Mouse (Mus musculus) kidney, embryonic 15.5 days (tissue): Measurements from ENCODE around the gene Arhgap17. TPM values are rescaled to one million over a fixed set of nuclear protein-coding genes. Genes with fewer than 3 reads are reported as not detected.

Experiments used
- ATAC-seq: fragments of 200-750 bp; cut with Nextera tagmentation; replicated peaks from 2 replicates; pipeline ENCODE4 v1.8.0; 2017; ENCODE audit warnings: moderate TSS enrichment; ENCODE audit not compliant: low FRiP score
- H3K27ac ChIP-seq: fragments of 300-500 bp; sonication (generic); 2 replicates; pipeline ENCODE4 v1.5.1; 2015; ENCODE audit warnings: mild to moderate bottlenecking, inconsistent platforms
- H3K27me3 ChIP-seq: fragments of 300-500 bp; sonication (generic); 2 replicates; pipeline ENCODE4 v1.6.1; 2015; ENCODE audit warnings: inconsistent platforms
- H3K36me3 ChIP-seq: fragments of 300-500 bp; sonication (generic); 2 replicates; pipeline ENCODE4 v1.6.1; 2015; ENCODE audit warnings: inconsistent platforms
- H3K4me1 ChIP-seq: fragments of 300-500 bp; sonication (generic); 2 replicates; pipeline ENCODE4 v1.6.1; 2015; ENCODE audit warnings: inconsistent platforms
- H3K4me2 ChIP-seq: fragments of 300-500 bp; sonication (generic); 2 replicates; pipeline ENCODE4 v1.6.1; 2015; ENCODE audit warnings: moderate library complexity, mild to moderate bottlenecking, inconsistent platforms
- H3K4me3 ChIP-seq: fragments of 300-500 bp; sonication (generic); replicated peaks from 2 replicates; pipeline ENCODE4 v1.5.1; 2015; ENCODE audit warnings: mild to moderate bottlenecking, inconsistent platforms
- H3K9ac ChIP-seq: fragments of 300-500 bp; sonication (generic); 2 replicates; pipeline ENCODE4 v1.6.1; 2015; ENCODE audit warnings: mild to moderate bottlenecking, inconsistent platforms
- H3K9me3 ChIP-seq: fragments of 300-500 bp; sonication (generic); replicated peaks from 2 replicates; pipeline ENCODE4 v1.6.1; 2016; ENCODE audit warnings: inconsistent platforms
- WGBS: fragments of 180-500 bp; shearing (Covaris S2); methylation state at CpG from one replicate; pipeline ENCODE4 v1.1.7; 2015; ENCODE audit warnings: mixed read lengths; 5-methylcytosine and 5-hydroxymethylcytosine counted together
- polyA plus RNA-seq: library from polyadenylated mRNA; unstranded; fragments of >200 nt; fragmentation: Nextera tagmentation; extraction: Ambion mirVana; gene quantifications from 2 replicates; pipeline ENCODE4 v1.2.1, GENCODE M21; 2015

Gene Arhgap17
- polyA plus RNA-seq, 1 experiment from 2014 or later: 25.2 TPM

DNA sequence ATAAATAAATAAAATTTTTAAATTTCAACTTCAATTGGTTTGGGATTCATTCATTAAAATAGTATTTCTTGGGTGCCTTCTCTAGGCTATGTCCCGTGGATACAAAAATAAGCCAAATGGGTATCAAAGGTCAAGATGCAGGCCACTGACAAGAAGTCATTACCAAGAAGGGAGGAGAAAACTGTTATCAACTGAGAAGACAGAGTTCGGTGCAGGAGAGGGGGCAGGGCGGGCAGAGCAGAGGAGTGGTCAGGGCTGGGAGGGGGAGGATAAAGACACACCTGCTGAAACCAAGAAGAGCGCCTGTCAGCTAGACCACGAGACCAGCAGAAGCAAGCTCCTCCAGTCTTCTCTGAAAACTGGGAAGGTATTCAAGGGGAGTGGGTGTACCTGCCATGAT lies 15.8 kb downstream of the Arhgap17 start:
- Histone ChIP-seq H3K4me1 (peaks cover 22% of the 10 kb centered on the region), H3K4me2 (no peak overlapping the region), H3K27me3 (no peaks in the 10 kb centered on the region), H3K9me3 (no peaks in the 10 kb centered on the region), H3K27ac (no peak overlapping the region), H3K36me3 (no peaks in the 10 kb centered on the region), H3K4me3 (no peak overlapping the region), H3K9ac (no peak overlapping the region)
- ATAC-seq: 0 out of 2 replicates have a peak, but pooled peaks have one; percentile 40
- 73% methylated on average over 5 of the region's 5 CpGs for WGBS

DNA sequence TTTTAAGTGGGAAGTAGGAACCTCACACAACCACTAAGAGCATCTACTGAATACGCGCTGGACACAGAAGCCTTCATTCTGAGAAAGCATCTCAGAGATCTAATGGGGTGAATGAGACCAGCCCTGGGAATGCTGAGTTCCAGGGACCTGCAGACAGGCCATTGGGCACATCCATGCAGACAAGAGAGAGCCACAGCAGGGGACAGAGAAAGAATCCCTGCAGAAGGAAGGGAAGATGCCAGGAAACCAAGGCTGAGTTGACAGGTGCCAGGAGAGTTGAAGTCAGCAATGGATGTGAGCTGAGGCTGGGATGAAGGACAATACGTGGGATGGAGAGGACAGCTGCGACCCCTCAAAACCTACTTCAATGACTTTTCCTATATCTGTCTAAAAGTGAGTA lies 16.6 kb downstream of the Arhgap17 start:
- ATAC-seq: no peak
- H3K4me2 ChIP-seq: no peak overlapping the region
- H3K27ac ChIP-seq: no peak overlapping the region
- H3K4me1 ChIP-seq: peaks cover 22% of the 10 kb centered on the region
- no peak overlapping the region for H3K4me3 ChIP-seq
- H3K9ac ChIP-seq: no peak overlapping the region
- WGBS: 92% methylated on average over 4 of the region's 4 CpGs
- no peaks in the 10 kb centered on the region for H3K9me3 ChIP-seq
- no peaks in the 10 kb centered on the region for H3K27me3 ChIP-seq
- no peaks in the 10 kb centered on the region for H3K36me3 ChIP-seq

DNA sequence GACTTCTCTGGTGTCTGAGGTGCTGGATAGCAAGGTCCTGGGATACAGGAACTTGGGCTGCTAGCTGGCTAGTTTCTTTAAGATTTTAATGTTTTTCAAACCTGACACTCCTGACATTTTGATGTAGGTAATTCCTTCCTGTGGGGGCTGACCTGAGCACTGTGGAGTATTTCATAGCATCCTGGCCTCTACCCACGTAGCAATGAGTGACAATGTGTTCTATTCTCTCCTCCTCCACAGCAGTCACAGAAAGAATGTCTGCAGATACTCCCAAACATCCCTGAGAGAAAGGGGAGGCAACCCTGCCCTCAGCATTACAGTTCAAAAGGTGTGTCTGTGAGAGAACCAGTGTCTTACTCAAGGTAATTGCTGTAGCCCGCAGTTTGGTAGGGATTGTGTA lies 19.5 kb downstream of the Arhgap17 start:
- Histone ChIP-seq H3K9ac (no peak overlapping the region), H3K27ac (no peak overlapping the region), H3K4me1 (peaks cover 32% of the 10 kb centered on the region), H3K4me2 (no peak overlapping the region), H3K36me3 (no peaks in the 10 kb centered on the region), H3K9me3 (no peaks in the 10 kb centered on the region), H3K27me3 (no peaks in the 10 kb centered on the region), H3K4me3 (no peak overlapping the region)
- WGBS: 36% methylated on average over 2 of the region's 2 CpGs
- no peak for ATAC-seq

DNA sequence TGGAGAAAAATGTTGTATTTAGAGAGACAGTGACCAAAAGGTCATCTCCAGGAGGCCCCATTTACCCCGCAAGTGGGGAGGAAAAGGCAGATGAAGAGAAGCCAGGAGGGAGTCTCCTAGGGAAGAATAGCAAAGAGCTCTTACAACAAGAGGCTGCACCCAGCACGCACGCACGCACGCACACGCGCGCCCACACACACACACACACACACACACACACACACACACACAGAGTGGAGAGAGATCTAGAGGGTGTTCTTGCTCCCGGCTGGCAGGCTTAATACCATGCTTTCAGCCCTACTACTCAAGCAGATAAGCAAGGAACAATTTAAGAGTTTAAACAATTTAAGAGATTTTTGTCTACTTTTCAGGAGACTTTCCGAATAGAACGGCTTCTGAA lies 19.9 kb downstream of the Arhgap17 start:
- Histone ChIP-seq H3K36me3 (no peaks in the 10 kb centered on the region), H3K4me3 (no peak overlapping the region), H3K4me2 (no peak overlapping the region), H3K4me1 (peaks cover 32% of the 10 kb centered on the region), H3K27me3 (no peaks in the 10 kb centered on the region), H3K27ac (no peak overlapping the region), H3K9me3 (no peaks in the 10 kb centered on the region), H3K9ac (no peak overlapping the region)
- 62% methylated on average over 11 of the region's 11 CpGs for WGBS
- no peak for ATAC-seq

DNA sequence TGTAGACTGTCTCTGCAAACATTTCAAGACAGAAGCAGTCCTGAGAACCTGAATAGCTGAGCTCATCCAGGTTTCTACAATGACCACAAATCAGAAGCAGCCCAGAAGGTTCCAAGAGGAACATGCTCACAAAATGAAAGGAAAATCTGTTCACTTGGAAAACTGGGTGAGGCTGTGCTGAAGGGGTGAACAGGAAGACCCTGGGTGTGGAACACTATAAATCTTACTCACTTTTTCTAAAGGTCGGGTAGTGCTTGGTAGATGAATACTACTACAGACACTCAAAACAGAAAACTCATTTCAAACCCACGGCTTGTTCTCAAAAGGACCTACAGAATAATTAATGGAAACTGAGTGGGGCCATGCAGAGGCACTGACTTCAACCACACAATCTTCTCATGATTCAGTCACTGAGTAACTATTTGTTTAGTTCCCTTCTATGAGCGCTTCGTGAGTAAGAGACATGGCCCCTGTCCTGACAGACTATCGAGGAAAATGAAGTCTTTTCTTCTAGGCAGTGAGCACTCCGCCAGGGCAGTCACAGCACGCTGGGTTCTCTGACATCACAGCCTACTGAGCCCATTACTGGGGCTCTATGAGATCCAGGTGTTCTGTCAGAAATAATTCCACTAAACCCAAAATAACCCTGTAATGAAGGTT lies 23.0 kb downstream of the Arhgap17 start:
- WGBS: 60% methylated on average over 7 of the region's 7 CpGs
- Histone ChIP-seq H3K27me3 (no peaks in the 10 kb centered on the region), H3K4me2 (no peak overlapping the region), H3K9me3 (no peaks in the 10 kb centered on the region), H3K9ac (no peak overlapping the region), H3K4me1 (peaks cover 35% of the 10 kb centered on the region), H3K27ac (no peak overlapping the region), H3K4me3 (no peak overlapping the region), H3K36me3 (no peaks in the 10 kb centered on the region)
- no peak for ATAC-seq

DNA sequence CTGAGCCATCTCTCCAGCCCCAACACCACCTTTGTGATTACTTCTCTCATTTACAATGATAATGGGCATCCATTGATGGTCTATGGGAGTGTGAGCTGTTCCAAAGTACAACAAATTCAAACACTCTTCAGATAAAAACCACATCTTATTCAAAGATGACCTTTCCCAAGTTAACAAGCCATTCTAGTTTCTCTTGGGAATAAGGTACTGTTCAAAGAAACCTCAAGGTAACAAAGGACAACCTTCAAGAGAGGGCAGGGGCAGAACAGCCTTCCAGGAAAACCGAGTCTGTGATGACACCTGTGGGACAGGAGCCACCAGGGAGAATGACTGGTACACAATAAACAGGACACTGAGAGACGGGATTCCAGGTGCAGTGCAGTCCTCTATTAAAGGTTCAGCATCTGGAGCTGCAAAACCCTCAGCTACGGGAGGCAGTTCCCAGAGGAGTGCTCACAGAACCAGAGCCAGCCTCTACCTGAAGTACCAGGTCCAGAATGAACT lies 24.6 kb downstream of the Arhgap17 start:
- no peaks in the 10 kb centered on the region for H3K27me3 ChIP-seq
- H3K9ac ChIP-seq: no peak overlapping the region
- WGBS: 75% methylated on average over 3 of the region's 3 CpGs
- no peak overlapping the region for H3K4me3 ChIP-seq
- no peaks in the 10 kb centered on the region for H3K36me3 ChIP-seq
- H3K4me1 ChIP-seq: peaks cover 46% of the 10 kb centered on the region
- no peak for ATAC-seq
- H3K27ac ChIP-seq: no peak overlapping the region
- no peaks in the 10 kb centered on the region for H3K9me3 ChIP-seq
- H3K4me2 ChIP-seq: no peak overlapping the region

DNA sequence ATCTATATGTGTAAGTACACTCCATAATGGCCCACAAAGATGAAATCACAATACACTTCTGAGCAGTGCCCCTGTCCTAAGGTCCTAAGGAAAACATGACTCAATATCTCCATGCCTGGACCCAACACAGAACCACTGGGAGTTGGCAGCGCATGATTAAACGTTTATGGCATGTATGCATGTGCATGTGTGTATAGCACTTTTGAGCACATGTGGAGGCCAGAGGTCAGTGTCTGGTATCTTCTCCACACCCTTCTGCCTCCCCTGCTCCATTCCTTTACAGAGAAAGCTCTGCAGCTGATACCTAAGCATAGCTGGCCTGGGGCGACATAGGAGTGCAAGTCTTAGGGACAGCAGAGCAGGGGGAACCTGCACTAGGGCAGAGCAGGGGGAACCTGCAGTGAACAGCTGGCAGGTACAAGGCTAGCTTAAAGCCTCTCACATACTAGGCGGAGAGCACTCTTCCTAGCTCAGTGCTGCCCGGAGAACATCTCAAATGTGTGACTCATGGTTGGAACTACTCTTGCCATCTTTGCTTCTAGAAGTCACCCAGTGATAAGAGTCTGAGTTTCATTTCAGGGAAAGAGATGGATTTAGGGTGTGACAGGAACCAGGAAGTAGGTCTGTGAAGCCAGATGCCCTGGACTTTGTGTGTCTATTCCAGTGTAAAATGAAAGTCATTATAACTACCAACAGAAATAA lies 25.5 kb downstream of the Arhgap17 start:
- Histone ChIP-seq H3K27me3 (no peaks in the 10 kb centered on the region), H3K4me1 (peaks cover 43% of the 10 kb centered on the region), H3K4me2 (no peak overlapping the region), H3K9me3 (no peaks in the 10 kb centered on the region), H3K27ac (no peak overlapping the region), H3K9ac (no peak overlapping the region), H3K4me3 (no peak overlapping the region), H3K36me3 (no peaks in the 10 kb centered on the region)
- no peak for ATAC-seq
- WGBS: 91% methylated on average over 5 of the region's 5 CpGs

DNA sequence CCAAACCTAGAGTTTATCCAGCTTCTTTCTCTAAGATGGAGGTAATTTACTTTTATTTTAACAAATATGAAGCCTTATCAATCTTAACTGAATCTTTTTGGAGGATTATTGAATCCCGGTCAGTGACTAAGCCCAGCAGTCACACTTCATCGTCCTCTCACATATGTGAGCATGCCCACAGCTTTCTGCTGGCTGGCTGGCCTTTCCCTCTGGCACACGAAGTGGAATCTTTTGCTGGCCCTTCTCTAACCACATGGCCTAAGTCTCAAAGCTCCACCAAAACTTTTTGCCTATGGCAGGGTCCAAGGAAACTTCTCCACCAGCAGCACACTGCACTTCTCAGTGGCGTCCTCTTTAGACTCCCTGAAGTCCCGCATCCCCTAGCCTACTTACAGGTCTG lies 27.8 kb downstream of the Arhgap17 start:
- Histone ChIP-seq H3K27ac (peak overlapping the region; percentile 22; the same call in 1 of the 2 replicates), H3K4me1 (peaks cover 55% of the 10 kb centered on the region), H3K9me3 (no peaks in the 10 kb centered on the region), H3K9ac (no peak overlapping the region), H3K4me2 (no peak overlapping the region), H3K36me3 (no peaks in the 10 kb centered on the region), H3K4me3 (no peak overlapping the region), H3K27me3 (no peaks in the 10 kb centered on the region)
- 74% methylated on average over 5 of the region's 5 CpGs for WGBS
- ATAC-seq: no peak

DNA sequence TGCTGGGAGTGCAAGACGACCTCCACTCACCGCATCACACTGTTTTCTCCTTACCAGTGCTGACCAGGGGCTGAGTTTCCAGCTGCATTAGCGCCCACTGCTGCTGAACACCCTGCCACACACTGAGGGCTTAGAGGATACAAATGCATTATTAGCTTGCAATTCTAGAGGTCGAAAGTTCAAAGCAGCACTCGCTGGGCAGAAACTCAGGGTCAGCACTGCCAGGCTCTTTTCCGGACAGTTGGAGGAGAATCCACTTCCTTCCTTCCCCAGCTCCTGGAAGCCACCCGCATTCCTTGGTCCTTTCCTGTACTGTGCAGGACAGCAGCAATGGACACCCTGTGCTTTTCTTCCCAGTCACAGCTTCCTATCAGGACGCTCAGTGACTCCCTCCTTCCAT lies 31.4 kb downstream of the Arhgap17 start:
- ATAC-seq: peak; percentile 62
- Histone ChIP-seq H3K4me3 (no peak overlapping the region), H3K4me2 (no peak overlapping the region), H3K9me3 (no peaks in the 10 kb centered on the region), H3K27ac (peak overlapping the region; percentile 67), H3K27me3 (no peaks in the 10 kb centered on the region), H3K9ac (no peak overlapping the region), H3K36me3 (no peaks in the 10 kb centered on the region), H3K4me1 (peaks cover 52% of the 10 kb centered on the region)
- WGBS: 46% methylated on average over 8 of the region's 8 CpGs

DNA sequence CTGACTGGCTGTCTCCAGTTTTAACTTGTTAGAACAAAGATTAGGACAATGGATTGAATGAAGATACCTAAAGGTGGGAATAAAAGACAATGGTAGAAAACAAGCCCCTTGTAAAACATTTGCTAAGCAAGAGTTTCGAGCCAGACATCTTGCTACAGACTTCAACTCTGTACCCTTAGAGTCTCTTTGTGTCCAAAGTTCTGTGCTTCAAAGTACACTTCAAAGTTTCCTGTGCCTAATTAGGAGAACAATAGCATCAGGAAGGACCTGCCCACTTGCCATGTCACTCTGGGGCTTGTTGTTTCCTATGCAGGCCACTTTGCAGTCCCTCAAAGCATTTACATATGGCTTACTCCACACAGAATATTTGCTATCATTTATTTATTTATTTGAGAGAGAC lies 33.4 kb downstream of the Arhgap17 start:
- H3K9me3 ChIP-seq: no peaks in the 10 kb centered on the region
- H3K27ac ChIP-seq: peak overlapping the region; percentile 67
- no peak overlapping the region for H3K4me2 ChIP-seq
- H3K9ac ChIP-seq: no peak overlapping the region
- WGBS: 64% methylated on average over 1 of the region's 1 CpGs
- no peak for ATAC-seq
- H3K4me1 ChIP-seq: peaks cover 41% of the 10 kb centered on the region
- no peak overlapping the region for H3K4me3 ChIP-seq
- H3K27me3 ChIP-seq: no peaks in the 10 kb centered on the region
- H3K36me3 ChIP-seq: no peaks in the 10 kb centered on the region

DNA sequence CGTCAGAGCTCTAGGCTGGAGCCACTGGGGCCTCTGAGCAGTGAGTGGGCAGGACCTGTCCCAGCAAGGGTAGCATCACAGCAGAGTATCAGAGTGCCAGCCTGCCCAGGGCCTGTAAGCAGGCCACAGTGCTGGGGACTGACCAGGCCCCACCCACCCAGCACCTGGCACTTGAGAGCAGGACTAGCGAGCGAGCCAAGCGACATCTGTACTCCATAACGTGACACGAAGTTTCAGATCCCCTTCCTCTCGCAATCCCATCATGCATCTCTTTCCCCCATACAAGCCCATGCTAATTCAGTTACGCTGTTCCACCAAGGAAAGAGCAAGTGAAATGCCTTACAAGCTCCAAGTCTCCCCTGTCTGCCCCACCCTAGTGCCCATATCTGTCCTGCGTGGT lies 39.2 kb downstream of the Arhgap17 start:
- Histone ChIP-seq H3K9me3 (no peaks in the 10 kb centered on the region), H3K4me2 (no peak overlapping the region), H3K4me1 (peaks cover 9% of the 10 kb centered on the region; the same call in 1 of the 2 replicates), H3K27ac (no peak overlapping the region), H3K36me3 (peaks cover 17% of the 10 kb centered on the region; the same call in 1 of the 2 replicates), H3K9ac (no peak overlapping the region), H3K27me3 (no peaks in the 10 kb centered on the region), H3K4me3 (no peak overlapping the region)
- WGBS: 89% methylated on average over 9 of the region's 9 CpGs
- no peak for ATAC-seq

DNA sequence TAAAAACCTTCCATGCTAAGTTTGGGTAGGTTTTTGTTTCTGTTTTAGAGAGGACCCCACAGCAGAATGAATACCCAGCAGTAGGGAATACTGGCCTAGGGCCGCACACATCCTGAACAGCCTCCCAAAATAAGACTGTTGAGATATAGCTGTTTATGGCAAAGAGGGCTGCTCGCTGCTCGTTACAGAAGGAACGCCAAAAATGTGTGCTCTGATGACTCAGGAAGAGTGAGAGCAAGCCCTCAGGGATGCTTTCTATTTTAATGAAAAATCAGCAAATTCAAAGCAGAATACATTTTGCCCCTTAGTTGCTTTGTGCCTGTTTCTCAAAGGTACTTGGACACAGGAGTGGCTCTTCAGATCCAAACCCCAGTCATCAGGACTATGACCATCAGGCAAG lies 41.8 kb downstream of the Arhgap17 start:
- 72% methylated on average over 4 of the region's 4 CpGs for WGBS
- Histone ChIP-seq H3K9ac (no peak overlapping the region), H3K36me3 (peaks cover 37% of the 10 kb centered on the region), H3K4me3 (no peak overlapping the region), H3K27me3 (no peaks in the 10 kb centered on the region), H3K9me3 (no peaks in the 10 kb centered on the region), H3K4me2 (no peak overlapping the region), H3K4me1 (peaks cover 9% of the 10 kb centered on the region; the same call in 1 of the 2 replicates), H3K27ac (no peak overlapping the region)
- no peak for ATAC-seq
